Mouse (Mus musculus) CH12F3 (cell line): ENCODE results near the gene Gm11564.
"Not testable (repeated sequence)": the region's sequence is repeated elsewhere in the genome, so short reads cannot be mapped to it uniquely, and the experiment has no call there.

Experiments used
- in situ Hi-C: fragments of 300-500 bp; cut with MboI; formaldehyde crosslinking; loops from 2 replicates; pipeline ENCODE4 v1.14.3; 2020; ENCODE audit warnings: low sequenced_read_pairs

Gene Gm11564

GRCm38 (mm10) chr11:99815566-99815965 lies at the start of gene Gm11564:
Gene Gm11564 (minus strand): TSS chr11:99815666.
- in situ Hi-C loops = not testable (repeated sequence)

- in situ Hi-C loops = not testable (repeated sequence)
These were observed 48.7 kb upstream of the Gm11564 start, which contains the start of gene Gm11559 for GRCm38 (mm10) chr11:99864176-99864575. Gene Gm11559 (plus strand): TSS chr11:99864476.

GRCm38 (mm10) chr11:99858761-99859160 lies 43.3 kb upstream of the Gm11564 start:
- in situ Hi-C loops = no loop called here

DNA sequence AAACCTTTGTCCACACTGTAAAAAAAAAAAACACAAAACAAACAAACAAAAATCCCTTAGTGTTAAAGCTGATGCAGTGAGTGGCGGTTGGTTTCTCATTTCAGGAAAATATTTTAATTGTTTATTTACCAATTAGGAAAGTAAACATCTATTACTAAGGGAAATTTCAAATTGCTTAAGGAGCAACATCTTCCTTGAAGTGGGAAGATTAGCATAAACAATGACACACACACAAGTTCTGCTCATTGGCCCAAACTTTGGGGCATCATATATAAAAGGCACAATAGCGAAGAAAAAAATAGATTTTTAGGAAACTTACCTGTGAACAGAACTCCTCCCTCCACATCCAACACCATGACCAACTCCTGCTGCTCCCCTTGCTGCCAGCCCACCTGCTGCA lies 42.2 kb upstream of the Gm11564 start, which contains the start of gene Gm11568:
Gene Gm11568 (plus strand): TSS at position 301 of the 400 bp plus-strand sequence.
- in situ Hi-C loops = no loop called here

DNA sequence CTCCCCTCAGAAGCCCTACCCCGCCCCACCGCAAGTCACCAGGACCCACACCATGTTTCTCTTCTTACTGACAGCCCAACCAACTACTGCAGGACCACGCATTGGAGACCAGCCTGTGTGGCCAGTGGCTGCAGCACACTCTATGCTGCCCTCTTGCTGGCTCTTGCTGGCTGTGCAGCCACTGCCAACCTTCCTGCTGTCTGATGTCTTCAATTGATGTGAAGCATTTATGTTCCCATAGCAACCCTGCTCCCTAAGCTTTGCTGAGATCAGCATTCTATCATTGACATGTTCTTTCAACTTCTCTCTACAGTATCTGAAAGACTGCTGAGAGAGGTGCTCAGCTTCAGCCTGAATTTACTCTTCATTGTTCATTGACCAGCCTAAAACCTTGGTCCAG lies 38.7 kb upstream of the Gm11564 start:
- in situ Hi-C loops = no loop called here

- in situ Hi-C loops = no loop called here
These were observed 36.0 kb upstream of the Gm11564 start, which contains the start of gene Krtap4-16 for GRCm38 (mm10) chr11:99851508-99851907. Gene Krtap4-16 (minus strand): TSS chr11:99851608.

DNA sequence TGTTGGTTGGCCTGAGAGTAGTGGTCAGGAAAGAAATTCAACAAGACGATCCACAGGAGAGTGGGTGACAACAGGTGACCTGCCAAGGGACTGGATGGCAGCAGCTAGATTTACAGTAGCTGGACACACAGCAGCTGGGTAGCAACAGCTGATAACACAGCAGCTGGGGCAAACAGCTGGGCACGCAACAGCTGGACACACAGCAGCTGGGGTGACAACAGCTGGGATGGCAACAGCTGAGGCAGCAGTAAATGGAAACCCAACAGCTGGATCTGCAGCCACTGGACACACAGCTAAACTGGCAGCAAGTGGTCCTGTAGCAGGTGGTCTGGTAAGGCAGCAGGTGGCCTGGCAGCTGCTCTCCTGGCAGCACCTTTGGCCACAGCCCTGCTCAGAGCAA lies 31.3 kb upstream of the Gm11564 start:
- in situ Hi-C loops = no loop called here

DNA sequence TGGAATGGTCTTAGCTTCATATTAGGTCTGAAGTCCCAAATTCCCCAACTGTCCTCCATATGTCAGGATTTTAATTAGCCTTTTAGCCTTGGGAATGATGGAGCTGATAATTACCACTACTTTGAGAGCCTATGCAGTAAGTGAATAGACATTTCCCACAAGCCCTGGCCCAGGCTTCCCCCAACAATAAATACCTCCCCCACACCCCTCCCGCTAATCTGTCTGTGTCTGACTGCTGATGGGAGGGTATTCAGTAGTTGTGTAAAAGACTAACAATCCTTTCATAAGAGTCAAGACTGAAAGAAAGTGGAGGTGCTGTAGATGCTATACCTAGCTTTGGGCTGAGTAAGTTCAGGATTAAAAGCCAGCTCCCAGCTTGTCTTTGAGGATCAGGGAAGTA lies 26.7 kb upstream of the Gm11564 start:
- in situ Hi-C loops = no loop called here

DNA sequence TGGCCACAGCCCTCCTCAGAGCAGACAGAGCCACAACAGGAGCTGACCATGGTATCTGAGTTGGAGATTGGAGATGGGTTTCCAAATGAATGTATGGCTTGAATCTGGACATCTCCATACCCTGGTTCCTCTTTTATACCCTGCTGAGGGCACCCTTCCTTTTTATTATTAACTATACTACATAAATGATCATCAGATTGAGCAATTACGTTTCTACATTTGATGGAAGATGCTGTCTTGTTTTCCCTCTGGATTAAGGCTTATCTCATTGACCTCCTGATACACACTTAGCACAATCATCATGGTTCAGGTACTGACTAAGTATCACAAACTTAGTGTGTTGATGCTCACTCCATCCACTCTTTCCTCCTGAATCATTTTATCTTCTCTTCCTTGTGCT lies 22.5 kb upstream of the Gm11564 start, which contains the start of gene 2300003K06Rik:
Gene 2300003K06Rik (minus strand): TSS at position 101 of the 400 bp plus-strand sequence.
- in situ Hi-C loops = no loop called here

DNA sequence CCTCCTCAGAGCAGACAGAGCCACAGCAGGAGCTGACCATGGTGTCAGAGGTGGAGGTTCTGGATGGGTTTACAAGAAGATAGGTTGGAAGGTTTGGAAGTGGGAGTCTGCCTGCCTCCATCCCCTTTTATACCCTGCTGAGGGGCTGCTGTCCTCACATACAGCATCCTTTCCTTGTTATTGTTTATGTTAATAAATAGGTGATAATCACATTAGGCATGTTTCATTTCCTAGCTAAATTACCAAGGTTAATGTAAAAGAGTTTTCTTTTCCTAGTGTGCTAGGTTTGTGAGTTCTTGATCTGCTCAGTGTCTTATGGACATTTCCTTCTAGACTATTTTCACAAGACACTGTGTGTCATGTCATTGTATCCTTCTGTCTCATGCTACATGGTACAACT lies 5.7 kb downstream of the Gm11564 start, which contains the start of gene Krtap4-13:
Gene Krtap4-13 (minus strand): TSS at position 101 of the 400 bp plus-strand sequence.
- in situ Hi-C loops = not testable (repeated sequence)

GRCm38 (mm10) chr11:99804346-99804745 lies 11.1 kb downstream of the Gm11564 start, which contains the start of gene Gm11554:
Gene Gm11554 (minus strand): TSS chr11:99804446.
- in situ Hi-C loops = not testable (repeated sequence)

- in situ Hi-C loops = not testable (repeated sequence)
These were observed 16.6 kb downstream of the Gm11564 start, which contains the start of gene Gm11569 for GRCm38 (mm10) chr11:99798832-99799231. Gene Gm11569 (minus strand): TSS chr11:99798932.

- in situ Hi-C loops = no loop called here
These were observed 22.1 kb downstream of the Gm11564 start, which contains the start of gene Gm11596 for GRCm38 (mm10) chr11:99793367-99793766. Gene Gm11596 (minus strand): TSS chr11:99793467.

DNA sequence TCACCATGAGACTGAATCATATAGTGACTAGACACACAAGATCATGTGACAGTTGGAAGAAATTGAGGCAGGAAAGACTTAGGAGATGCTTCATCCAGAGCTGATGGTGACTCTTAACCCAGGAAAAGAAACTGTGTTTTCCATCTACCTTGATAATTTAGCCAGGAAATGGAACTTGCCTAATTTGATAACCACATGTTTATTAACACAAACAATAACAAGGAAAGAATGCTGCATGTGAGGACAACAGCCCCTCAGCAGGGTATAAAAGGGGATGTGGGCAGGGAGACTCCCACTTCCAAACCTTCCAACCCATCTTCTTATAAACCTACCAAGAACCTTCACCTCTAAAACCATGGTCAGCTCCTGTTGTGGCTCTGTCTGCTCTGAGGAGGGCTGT lies 30.6 kb downstream of the Gm11564 start, which contains the start of gene Krtap4-9:
Gene Krtap4-9 (plus strand): TSS at position 301 of the 400 bp plus-strand sequence.
- in situ Hi-C loops = not testable (repeated sequence)

DNA sequence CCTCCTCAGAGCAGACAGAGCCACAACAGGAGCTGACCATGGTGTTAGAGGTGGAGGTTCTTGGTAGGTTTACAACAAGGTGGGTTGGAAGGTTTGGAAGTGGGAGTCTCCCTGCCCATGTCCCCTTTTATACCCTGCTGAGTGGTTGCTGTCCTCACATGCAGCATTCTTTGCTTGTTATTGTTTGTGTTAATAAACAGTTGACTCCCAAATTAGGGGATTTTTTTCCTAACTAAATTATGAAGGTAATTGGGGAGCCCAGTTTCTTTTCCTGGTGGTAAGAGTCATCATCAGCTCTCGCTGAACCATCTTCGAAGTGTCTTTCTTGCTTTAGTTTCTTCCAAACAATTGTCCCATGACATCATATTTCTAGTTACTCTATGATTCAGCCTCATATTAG lies 34.9 kb downstream of the Gm11564 start, which contains the start of gene Krtap4-8:
Gene Krtap4-8 (minus strand): TSS at position 101 of the 400 bp plus-strand sequence.
- in situ Hi-C loops = no loop called here

DNA sequence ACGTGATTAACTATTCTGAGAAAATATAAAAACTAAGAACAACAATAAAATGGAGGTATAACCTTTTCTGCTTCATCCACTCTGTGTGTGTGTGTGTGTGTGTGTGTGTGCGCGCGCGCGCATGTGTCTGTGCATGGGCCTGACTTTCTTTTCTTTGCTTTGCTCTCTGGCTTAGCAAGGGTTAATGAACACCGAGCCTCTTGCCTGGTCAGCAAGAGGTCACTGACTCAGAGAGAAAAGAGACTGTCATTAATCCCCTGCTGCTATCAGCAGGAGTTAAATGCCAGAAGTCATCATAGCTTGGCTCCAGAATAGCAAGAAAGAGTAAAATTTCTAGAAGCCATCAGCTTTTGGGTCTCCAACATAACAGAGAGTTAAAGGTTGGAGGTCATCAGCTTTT lies 37.1 kb downstream of the Gm11564 start:
- in situ Hi-C loops = no loop called here

DNA sequence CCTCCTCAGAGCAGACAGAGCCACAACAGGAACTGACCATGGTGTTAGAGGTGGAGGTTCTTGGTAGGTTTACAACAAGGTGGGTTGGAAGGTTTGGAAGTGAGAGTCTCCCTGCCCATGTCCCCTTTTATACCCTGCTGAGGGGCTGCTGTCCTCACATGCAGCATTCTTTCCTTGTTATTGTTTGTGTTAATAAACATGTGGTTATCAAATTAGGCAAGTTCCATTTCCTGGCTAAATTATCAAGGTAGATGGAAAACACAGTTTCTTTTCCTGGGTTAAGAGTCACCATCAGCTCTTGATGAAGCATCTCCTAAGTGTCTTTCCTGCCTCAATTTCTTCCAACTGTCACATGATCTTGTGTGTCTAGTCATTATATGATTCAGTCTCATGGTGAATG lies 42.7 kb downstream of the Gm11564 start, which contains the start of gene Gm11595:
Gene Gm11595 (minus strand): TSS at position 101 of the 400 bp plus-strand sequence.
- in situ Hi-C loops = not testable (repeated sequence)

DNA sequence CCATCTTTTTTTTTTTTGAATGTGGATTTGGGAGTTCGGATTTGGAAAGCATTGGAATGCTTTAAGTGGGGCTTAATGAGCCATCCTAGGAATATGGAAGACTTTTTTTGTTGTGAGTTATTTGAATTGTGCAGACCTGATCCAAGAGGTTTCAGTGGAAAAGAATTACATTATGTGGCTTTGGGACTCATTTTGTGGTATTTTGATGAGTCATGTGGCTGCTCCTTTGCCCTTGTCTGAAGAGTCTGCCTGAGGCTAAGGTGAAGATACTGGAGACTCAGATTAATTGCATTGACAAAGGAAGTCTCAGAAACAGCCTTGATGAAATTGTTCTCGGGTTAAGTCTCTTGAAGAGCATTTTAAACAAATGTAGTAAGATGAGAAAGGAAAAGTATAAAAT lies 47.1 kb downstream of the Gm11564 start:
- in situ Hi-C loops = no loop called here
